Mouse (Mus musculus) hindbrain, embryonic 11.5 days (tissue): ENCODE results near the gene Kctd5. TPM values are rescaled to one million over a fixed set of nuclear protein-coding genes. Genes with fewer than 3 reads are reported as not detected.

Experiments used
- ATAC-seq: fragments of 200-750 bp; cut with Nextera tagmentation; 2 replicates; pipeline ENCODE4 v1.8.0; 2017; ENCODE audit warnings: mild to moderate bottlenecking, moderate TSS enrichment, moderate library complexity; ENCODE audit not compliant: low FRiP score
- DNase-seq: peaks from one replicate; pipeline ENCODE4 v3.0.0-alpha.2; 2015; ENCODE audit warnings: low spot score
- H3K27ac ChIP-seq: fragments of 300-500 bp; sonication (generic); 2 replicates; pipeline ENCODE4 v1.5.1; 2014; ENCODE audit warnings: mild to moderate bottlenecking, low read depth, low read length
- H3K27me3 ChIP-seq: fragments of 300-500 bp; sonication (generic); 2 replicates; pipeline ENCODE4 v1.6.1; 2014; ENCODE audit warnings: mild to moderate bottlenecking, low read length, moderate library complexity, mixed read lengths; ENCODE audit not compliant: control insufficient read depth, insufficient read depth
- H3K36me3 ChIP-seq: fragments of 300-500 bp; sonication (generic); 2 replicates; pipeline ENCODE4 v1.6.1; 2014; ENCODE audit warnings: mild to moderate bottlenecking, low read length, moderate library complexity, mixed read lengths; ENCODE audit not compliant: control insufficient read depth, insufficient read depth
- H3K4me1 ChIP-seq: fragments of 300-500 bp; sonication (generic); replicated peaks from 2 replicates; pipeline ENCODE4 v1.6.1; 2014; ENCODE audit warnings: low read length, mixed read lengths; ENCODE audit not compliant: control insufficient read depth, insufficient read depth
- H3K4me2 ChIP-seq: fragments of 300-500 bp; sonication (generic); replicated peaks from 2 replicates; pipeline ENCODE4 v1.6.1; 2014; ENCODE audit warnings: mild to moderate bottlenecking, low read depth, low read length
- H3K4me3 ChIP-seq: fragments of 300-500 bp; sonication (generic); 2 replicates; pipeline ENCODE4 v1.5.1; 2014; ENCODE audit warnings: low read depth, low read length
- H3K9ac ChIP-seq: fragments of 300-500 bp; sonication (generic); 2 replicates; pipeline ENCODE4 v1.6.1; 2014; ENCODE audit warnings: low read depth, low read length
- H3K9me3 ChIP-seq: fragments of 300-500 bp; sonication (generic); 2 replicates; pipeline ENCODE4 v1.6.1; 2016; ENCODE audit warnings: low read length; ENCODE audit not compliant: control insufficient read depth
- WGBS: fragments of 180-500 bp; shearing (Covaris S2); extraction: QIAGEN DNeasy Blood & Tissue Kit; methylation state at CpG from one replicate; pipeline ENCODE4 v1.1.7; 2014; 5-methylcytosine and 5-hydroxymethylcytosine counted together
- polyA plus RNA-seq: library from polyadenylated mRNA; unstranded; fragments of >200 nt; fragmentation: Nextera tagmentation; extraction: Ambion mirVana; gene quantifications from 2 replicates; pipeline ENCODE4 v1.2.1, GENCODE M21; 2014

Kctd5 gene
- polyA plus RNA-seq, 1 experiment from 2014 or later, result 79.8 TPM

DNA sequence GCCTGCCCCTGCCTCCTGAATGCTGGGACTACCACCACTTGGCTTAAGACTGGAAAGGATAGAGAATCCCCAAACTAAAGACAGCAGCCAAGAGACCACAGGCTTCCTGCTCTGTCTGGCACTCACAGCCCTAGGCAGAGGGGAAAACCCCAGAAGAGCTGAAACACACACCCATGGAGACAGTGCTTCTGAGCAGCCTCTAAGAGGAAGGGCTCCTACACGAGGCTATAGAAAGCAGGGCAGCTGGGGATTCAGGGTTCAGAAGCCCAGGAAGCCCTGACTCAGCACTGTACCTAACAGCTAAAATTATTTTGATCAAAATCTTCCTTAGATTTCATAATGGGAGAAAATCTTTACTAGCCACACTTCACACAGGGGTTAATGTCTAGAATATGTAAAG lies 11.3 kb upstream of the Kctd5 start:
- DNase-seq (no peak), ATAC-seq (no peak)
- H3K27me3 ChIP-seq, result no peaks in the 10 kb centered on the region
- H3K4me3 ChIP-seq, result no peak overlapping the region
- no peak overlapping the region for H3K9ac ChIP-seq
- H3K9me3 ChIP-seq, result no peaks in the 10 kb centered on the region
- H3K36me3 ChIP-seq, result no peaks in the 10 kb centered on the region
- H3K4me2 ChIP-seq, result no peak overlapping the region
- no peak overlapping the region for H3K27ac ChIP-seq
- no peaks in the 10 kb centered on the region for H3K4me1 ChIP-seq
- WGBS, result 70% methylated on average over 1 of the region's 1 CpGs

DNA sequence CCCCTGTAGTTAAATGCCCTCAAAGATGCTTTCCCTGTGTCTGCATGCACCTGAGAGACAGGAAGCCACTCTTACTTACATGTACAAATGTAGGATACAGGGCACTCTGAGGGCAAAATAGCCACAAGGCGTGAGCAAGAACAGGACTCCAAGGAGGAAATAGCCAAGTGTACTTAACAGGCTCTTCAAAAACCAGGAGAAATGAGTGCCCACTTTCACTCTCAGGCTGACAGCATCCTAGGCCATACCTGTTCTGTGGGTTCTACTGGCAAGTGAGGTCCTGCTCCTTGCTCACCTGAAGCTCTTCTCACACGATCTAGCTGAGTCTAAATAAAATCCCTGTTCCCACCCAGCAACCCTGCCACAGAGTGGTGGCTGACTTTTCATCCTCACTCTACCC lies 3.8 kb upstream of the Kctd5 start:
- Histone ChIP-seq H3K4me3 (no peak overlapping the region), H3K4me2 (no peak overlapping the region), H3K27ac (no peak overlapping the region), H3K9me3 (no peaks in the 10 kb centered on the region), H3K36me3 (0 out of 2 replicates have a peak, but pooled peaks cover 2% of the 10 kb centered on the region), H3K9ac (no peak overlapping the region), H3K4me1 (peaks cover 1% of the 10 kb centered on the region; the same call in 1 of the 2 replicates), H3K27me3 (no peaks in the 10 kb centered on the region)
- no peak for DNase-seq
- WGBS, result 88% methylated on average over 2 of the region's 2 CpGs
- no peak for ATAC-seq

DNA sequence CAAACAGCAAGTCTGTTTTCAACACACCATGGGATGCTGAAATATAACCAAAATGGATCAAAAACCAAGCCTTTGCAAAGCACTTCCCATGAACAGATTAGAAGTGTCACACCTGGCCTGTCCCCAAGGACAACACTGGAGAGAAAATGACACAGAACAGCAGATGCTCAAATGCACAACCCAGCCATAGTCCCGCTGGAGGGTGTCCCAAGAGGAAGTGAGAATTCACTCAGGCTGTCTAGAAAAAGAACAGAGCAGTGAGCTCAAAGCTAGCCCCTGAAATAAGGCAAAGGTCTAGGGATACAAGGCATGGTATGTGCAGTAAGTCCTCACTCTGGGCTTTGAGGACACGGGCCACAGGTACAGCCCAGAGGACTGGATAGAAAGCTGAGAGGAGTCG lies 3.8 kb downstream of the Kctd5 start:
- Histone ChIP-seq H3K9ac (no peak overlapping the region), H3K4me3 (no peak overlapping the region), H3K27ac (no peak overlapping the region), H3K4me1 (peaks cover 2% of the 10 kb centered on the region; the same call in 1 of the 2 replicates), H3K4me2 (no peak overlapping the region), H3K9me3 (no peaks in the 10 kb centered on the region), H3K36me3 (no peaks in the 10 kb centered on the region), H3K27me3 (no peaks in the 10 kb centered on the region)
- WGBS, result 100% methylated on average over 3 of the region's 3 CpGs
- ATAC-seq, result no peak
- no peak for DNase-seq

- no peak overlapping the region for H3K4me2 ChIP-seq
- no peak overlapping the region for H3K4me3 ChIP-seq
- H3K9me3 ChIP-seq, result no peaks in the 10 kb centered on the region
- no peaks in the 10 kb centered on the region for H3K27me3 ChIP-seq
- no peak for DNase-seq
- H3K9ac ChIP-seq, result no peak overlapping the region
- peaks cover 2% of the 10 kb centered on the region; the same call in 1 of the 2 replicates for H3K4me1 ChIP-seq
- H3K27ac ChIP-seq, result no peak overlapping the region
- ATAC-seq, result no peak
- 93% methylated on average over 5 of the region's 5 CpGs for WGBS
- H3K36me3 ChIP-seq, result no peaks in the 10 kb centered on the region
Observed at GRCm38 (mm10) chr17:24068271-24068670, 5.0 kb downstream of the Kctd5 start.

DNA sequence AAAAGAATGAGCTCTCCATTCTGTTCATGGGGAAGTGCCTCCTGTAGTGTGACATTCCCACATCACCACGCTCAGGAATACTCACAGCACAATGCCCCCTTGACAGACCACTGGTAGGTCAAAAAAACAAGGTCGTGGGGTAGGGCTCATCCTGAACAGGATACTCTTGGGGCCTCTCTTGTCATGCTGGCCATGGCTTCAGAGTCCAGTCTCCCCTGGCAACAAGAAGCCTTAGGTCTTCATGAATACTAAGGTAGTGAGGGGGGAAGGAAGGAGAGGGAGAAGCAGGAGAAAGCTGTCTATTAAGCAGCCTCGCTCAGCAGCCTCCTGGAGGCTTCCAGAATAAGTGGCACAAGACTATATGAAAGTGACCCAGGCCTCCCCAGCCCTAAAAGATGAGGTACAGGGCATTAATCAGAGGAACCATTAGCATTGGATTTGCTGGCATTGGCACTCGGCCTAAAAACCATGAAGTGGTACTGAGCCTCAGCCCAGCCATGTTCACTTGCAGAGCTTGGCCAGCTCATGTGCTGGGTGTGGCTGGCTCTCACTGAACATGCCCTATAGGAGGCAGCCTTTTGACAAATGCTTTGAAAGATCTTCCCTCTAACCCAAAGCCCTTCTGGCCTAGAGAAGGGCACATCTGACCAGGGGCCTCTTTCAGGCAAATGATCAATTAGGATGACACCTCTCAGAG lies 10.7 kb downstream of the Kctd5 start:
- H3K4me2 ChIP-seq, result no peak overlapping the region
- H3K4me3 ChIP-seq, result no peak overlapping the region
- no peak overlapping the region for H3K27ac ChIP-seq
- ATAC-seq (no peak), DNase-seq (no peak)
- no peaks in the 10 kb centered on the region for H3K27me3 ChIP-seq
- H3K9ac ChIP-seq, result no peak overlapping the region
- no peaks in the 10 kb centered on the region for H3K4me1 ChIP-seq
- no peaks in the 10 kb centered on the region for H3K9me3 ChIP-seq
- H3K36me3 ChIP-seq, result peaks cover 9% of the 10 kb centered on the region
- WGBS, result 71% methylated on average over 4 of the region's 4 CpGs

- DNase-seq (no peak), ATAC-seq (no peak)
- Histone ChIP-seq H3K9me3 (no peaks in the 10 kb centered on the region), H3K27me3 (no peaks in the 10 kb centered on the region), H3K4me1 (no peaks in the 10 kb centered on the region), H3K4me2 (no peak overlapping the region), H3K36me3 (peaks cover 28% of the 10 kb centered on the region), H3K27ac (no peak overlapping the region), H3K4me3 (no peak overlapping the region), H3K9ac (no peak overlapping the region)
- 92% methylated on average over 5 of the region's 5 CpGs for WGBS
Observed at GRCm38 (mm10) chr17:24057730-24058245, 15.5 kb downstream of the Kctd5 start.

DNA sequence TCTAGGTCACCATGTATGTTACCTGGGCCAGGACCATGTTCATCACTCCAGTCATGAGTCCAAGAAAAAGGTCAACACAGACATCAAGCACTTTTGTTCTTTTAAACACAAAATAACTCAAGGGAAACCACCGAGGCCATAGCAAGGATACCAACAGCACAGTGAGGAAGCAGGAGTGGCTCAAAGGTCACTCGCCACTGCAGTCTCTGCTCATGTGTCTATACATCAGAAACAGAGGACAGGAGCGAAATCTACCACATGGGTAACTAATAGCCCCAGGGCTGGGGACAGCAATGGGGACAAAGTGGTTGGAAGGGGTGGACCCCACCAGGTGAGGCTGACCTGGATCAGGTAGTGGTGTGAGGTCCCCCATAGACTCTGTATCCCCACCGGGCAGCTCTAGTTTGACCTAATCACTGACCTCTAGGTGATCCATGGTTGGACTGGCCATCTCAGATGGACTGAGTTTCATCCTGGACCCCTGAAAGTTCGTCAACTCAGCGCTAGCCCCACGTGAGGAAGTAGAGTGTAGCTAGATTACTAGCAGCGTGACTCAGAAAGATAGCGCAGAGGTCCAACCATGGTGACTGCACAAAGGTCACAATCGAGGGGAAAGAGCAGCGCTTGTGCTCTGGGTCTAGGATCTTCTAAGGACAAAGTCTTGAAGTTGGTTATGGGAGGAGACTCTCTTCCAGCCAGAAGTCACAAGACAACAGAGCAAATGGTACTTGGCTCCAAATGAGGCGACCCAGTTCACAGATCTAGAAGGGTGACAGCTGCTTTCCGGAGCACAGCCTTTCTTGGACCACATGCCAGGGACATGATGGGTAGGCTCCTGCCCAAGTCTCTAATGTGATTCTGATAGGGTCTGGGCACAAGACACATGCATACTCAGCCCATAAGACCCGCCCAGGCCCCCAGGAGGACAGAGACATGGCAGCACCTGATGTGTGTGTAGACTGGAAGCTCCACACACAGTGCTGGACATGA lies 16.4 kb downstream of the Kctd5 start:
- Histone ChIP-seq H3K4me1 (no peaks in the 10 kb centered on the region), H3K36me3 (peaks cover 28% of the 10 kb centered on the region)
- WGBS, result 93% methylated on average over 14 of the region's 14 CpGs

DNA sequence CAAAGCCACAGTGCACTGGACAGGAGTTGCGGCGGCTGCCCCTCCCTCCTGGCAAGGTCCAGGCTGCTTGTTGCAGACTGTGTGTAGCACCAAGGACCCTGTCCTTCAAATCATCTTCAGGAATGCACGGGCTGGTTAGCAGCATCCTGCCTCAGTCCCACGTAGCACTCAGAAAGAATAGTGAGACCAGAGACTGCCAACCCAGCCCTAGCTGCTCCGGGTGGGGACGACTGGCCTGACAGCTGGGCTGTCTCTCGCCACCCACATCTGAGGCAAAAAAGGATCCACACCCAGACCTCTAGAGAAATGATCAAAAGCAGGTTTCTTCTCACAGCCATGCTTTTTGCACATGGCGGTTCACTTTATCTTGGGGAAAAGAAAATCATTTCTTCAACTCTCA lies 24.3 kb downstream of the Kctd5 start:
- Histone ChIP-seq H3K36me3 (peaks cover 6% of the 10 kb centered on the region; the same call in 1 of the 2 replicates), H3K4me3 (no peak overlapping the region), H3K27me3 (no peaks in the 10 kb centered on the region), H3K9ac (no peak overlapping the region), H3K4me2 (no peak overlapping the region), H3K4me1 (no peaks in the 10 kb centered on the region), H3K9me3 (no peaks in the 10 kb centered on the region), H3K27ac (no peak overlapping the region)
- DNase-seq, result no peak
- 93% methylated on average over 8 of the region's 8 CpGs for WGBS
- no peak for ATAC-seq

More for the DNA sequence above, 16.4 kb downstream of the Kctd5 start:
- no peak for ATAC-seq
- no peaks in the 10 kb centered on the region for H3K27me3 ChIP-seq
- H3K9me3 ChIP-seq, result no peaks in the 10 kb centered on the region
- no peak overlapping the region for H3K4me2 ChIP-seq
- no peak overlapping the region for H3K9ac ChIP-seq
- no peak for DNase-seq
- no peak overlapping the region for H3K4me3 ChIP-seq
- H3K27ac ChIP-seq, result no peak overlapping the region
